14 mouse cellular contexts compared by ENCODE assay signal in the genomic region with DNA sequence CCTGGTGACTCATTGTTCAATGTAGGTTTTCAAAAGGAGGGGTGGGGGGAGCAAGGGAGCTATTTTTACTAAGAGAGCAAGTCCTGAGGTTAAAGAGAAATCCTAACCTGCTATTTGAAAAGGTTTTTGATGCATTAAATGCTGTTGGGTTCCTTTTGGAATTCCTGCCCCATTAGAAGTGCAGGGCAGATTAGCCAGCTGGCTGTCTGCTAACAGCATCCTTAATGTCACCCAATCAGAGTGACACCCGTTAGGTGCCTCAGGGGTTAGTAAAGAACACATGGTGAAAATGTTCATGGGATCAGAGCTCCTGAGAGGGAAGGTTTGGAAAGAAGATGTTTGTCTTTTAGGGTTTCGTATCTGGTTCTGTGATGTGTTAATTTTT.
DNase-seq lines count a peak whose midpoint lies in the region; ATAC-seq lines count a peak whose summit lies in the region.
"Had no signal": no experiment of that assay in that cellular context is flagged by ENCODE, and none has a peak within 500 bp of the region (broad histone marks: within the 10 kb centered on the region; RNA-seq: fewer than 3 reads in every experiment).

No protein-coding gene starts in this region.

- no peaks in the 10 kb centered on the region for H3K4me1 ChIP-seq in hindbrain, embryonic 11.5 days (replicated peaks; ENCODE audit: control insufficient read depth, insufficient read depth, low read length)
- H3K4me1 ChIP-seq in midbrain, embryonic 14.5 days (ENCODE audit: control insufficient read depth, insufficient read depth, low read length): peaks cover 46% of the 10 kb centered on the region

- peak overlapping the region; percentile 89 for H3K27ac ChIP-seq in hindbrain, embryonic 11.5 days (ENCODE audit: low read depth, low read length)
- peak overlapping the region; percentile 94 for H3K27ac ChIP-seq in midbrain, embryonic 14.5 days (replicated peaks; ENCODE audit: low read depth, low read length)
- H3K27ac ChIP-seq: stomach, postnatal 0 days had no signal

- WGBS in hindbrain, embryonic 11.5 days: 61% methylated on average over 2 of the region's 2 CpGs
- 23% methylated on average over 2 of the region's 2 CpGs for WGBS in midbrain, embryonic 14.5 days

- H3K36me3 ChIP-seq in hindbrain, embryonic 11.5 days (ENCODE audit: control insufficient read depth, insufficient read depth, low read length): no peaks in the 10 kb centered on the region
- H3K36me3 ChIP-seq in midbrain, embryonic 14.5 days (ENCODE audit: control insufficient read depth, insufficient read depth, low read length): no peaks in the 10 kb centered on the region

- peak; percentile 15 to 24 for DNase-seq in cerebellum, postnatal 10 days
- no peak for DNase-seq in cerebellum, postnatal 14 days
- DNase-seq in hindbrain, embryonic 11.5 days (ENCODE audit: low spot score): peak; percentile 15
- DNase-seq in midbrain, embryonic 14.5 days: peak; percentile 70
- DNase-seq in telencephalon, adult 2 months (ENCODE audit: low read depth, low spot score): peak; percentile 42
- no peak for DNase-seq in gastrocnemius, postnatal 25 days
- no peak for DNase-seq in MN1 (ENCODE audit: low spot score)
- no peak for DNase-seq in urinary bladder, postnatal 14 days (ENCODE audit: low spot score)
- DNase-seq: adrenal gland, postnatal 36 days; cerebellum, adult 11-12 months; kidney, adult 11 months; thymus, postnatal 4 days had no signal

- H3K9ac ChIP-seq in hindbrain, embryonic 11.5 days (ENCODE audit: low read depth, low read length): no peak overlapping the region
- H3K9ac ChIP-seq in midbrain, embryonic 14.5 days (replicated peaks; ENCODE audit: low read length): peak overlapping the region; percentile 12; the same call in 1 of the 2 replicates

- no peaks in the 10 kb centered on the region for H3K27me3 ChIP-seq in hindbrain, embryonic 11.5 days (ENCODE audit: control insufficient read depth, insufficient read depth, low read length)
- no peaks in the 10 kb centered on the region for H3K27me3 ChIP-seq in midbrain, embryonic 14.5 days (ENCODE audit: control insufficient read depth, insufficient read depth, low read length)

- H3K9me3 ChIP-seq in hindbrain, embryonic 11.5 days (ENCODE audit: control insufficient read depth, low read length): no peaks in the 10 kb centered on the region
- no peaks in the 10 kb centered on the region for H3K9me3 ChIP-seq in midbrain, embryonic 14.5 days (ENCODE audit: control insufficient read depth, low read length)

- H3K4me3 ChIP-seq in hindbrain, embryonic 11.5 days (ENCODE audit: low read depth, low read length): no peak overlapping the region
- H3K4me3 ChIP-seq in midbrain, embryonic 14.5 days (replicated peaks; ENCODE audit: low read depth, low read length): no peak overlapping the region

- ATAC-seq in hindbrain, embryonic 11.5 days (ENCODE audit: low FRiP score): no peak
- ATAC-seq in midbrain, embryonic 14.5 days (ENCODE audit: low FRiP score, low TSS enrichment): peak; percentile 38; the same call in 1 of the 2 replicates

- H3K4me2 ChIP-seq in hindbrain, embryonic 11.5 days (replicated peaks; ENCODE audit: low read depth, low read length): no peak overlapping the region
- peak overlapping the region; percentile 53 for H3K4me2 ChIP-seq in midbrain, embryonic 14.5 days (ENCODE audit: low read length)
- H3K4me2 ChIP-seq: liver, embryonic 11.5 days had no signal

Comparison
In these comparisons a context has a peak if more than half of its experiments do, and no peak if none do; other contexts are left out.
1. DNase-seq: peak in cerebellum, postnatal 10 days (2 of 2), hindbrain, embryonic 11.5 days (single experiment), midbrain, embryonic 14.5 days (single experiment) and telencephalon, adult 2 months (single experiment); none in cerebellum, postnatal 14 days (0 of 2), gastrocnemius, postnatal 25 days (single experiment), MN1 (single experiment) and urinary bladder, postnatal 14 days (single experiment).